Mouse (Mus musculus) liver, embryonic 14.5 days (tissue): Measurements from ENCODE around the gene Eef1akmt2. TPM values are rescaled to one million over a fixed set of nuclear protein-coding genes. Genes with fewer than 3 reads are reported as not detected.

Experiments
- ATAC-seq: fragments of 200-750 bp; cut with Nextera tagmentation; 2 replicates; pipeline ENCODE4 v1.8.0; 2017; ENCODE audit warnings: moderate number of reproducible peaks, mild to moderate bottlenecking, moderate library complexity; ENCODE audit not compliant: insufficient read depth
- DNase-seq, 3 experiments: peaks; one replicate each; pipeline ENCODE4 v3.0.0-alpha.2; 2012 to 2013; ENCODE audit warnings: low read depth in 3 of 3, low spot score in 3 of 3
- H3K27ac ChIP-seq: fragments of 300-500 bp; sonication (generic); 2 replicates; pipeline ENCODE4 v1.5.1; 2014; ENCODE audit warnings: moderate library complexity, mild to moderate bottlenecking, control low read depth, inconsistent platforms
- H3K27me3 ChIP-seq: fragments of 300-500 bp; sonication (generic); 2 replicates; pipeline ENCODE4 v1.6.1; 2014; ENCODE audit warnings: mild to moderate bottlenecking, low read length, moderate library complexity; ENCODE audit not compliant: control insufficient read depth, insufficient read depth
- H3K36me3 ChIP-seq: fragments of 300-500 bp; sonication (generic); replicated peaks from 2 replicates; pipeline ENCODE4 v1.6.1; 2014; ENCODE audit warnings: low read depth; ENCODE audit not compliant: control insufficient read depth, insufficient read depth
- H3K4me1 ChIP-seq, 2 experiments: fragments of 200-500 bp in 1 of 2; fragments of 300-500 bp in 1 of 2; sonication (generic) in 1 of 2; replicated peaks; 2 replicates each; pipeline ENCODE4 v1.6.1; 2012 to 2014; ENCODE audit warnings: antibody characterized with exemption in 1 of 2, inconsistent platforms in 1 of 2, low read length in 1 of 2; ENCODE audit not compliant: control insufficient read depth in 2 of 2, insufficient read depth in 2 of 2
- H3K4me2 ChIP-seq: fragments of 300-500 bp; sonication (generic); 2 replicates; pipeline ENCODE4 v1.6.1; 2014; ENCODE audit warnings: low read depth, mild to moderate bottlenecking, control low read depth, moderate library complexity
- H3K4me3 ChIP-seq, 2 experiments: fragments of 200-500 bp in 1 of 2; fragments of 300-500 bp in 1 of 2; sonication (generic) in 1 of 2; 2 replicates each; pipeline ENCODE4 v1.5.1; 2012 to 2014; ENCODE audit warnings: low read depth in 2 of 2, low read length in 2 of 2, mild to moderate bottlenecking in 2 of 2, control low read depth in 1 of 2, inconsistent platforms in 1 of 2, moderate library complexity in 1 of 2; ENCODE audit not compliant: insufficient read depth in 1 of 2
- H3K9ac ChIP-seq: fragments of 300-500 bp; sonication (generic); replicated peaks from 2 replicates; pipeline ENCODE4 v1.6.1; 2014; ENCODE audit warnings: mild to moderate bottlenecking, control low read depth, moderate library complexity
- H3K9me3 ChIP-seq: fragments of 300-500 bp; sonication (generic); 2 replicates; pipeline ENCODE4 v1.6.1; 2016; ENCODE audit warnings: low read length, mixed read lengths; ENCODE audit not compliant: control insufficient read depth
- CTCF ChIP-seq: IDR thresholded peaks from 2 replicates; pipeline ENCODE4 v1.5.1; 2016; ENCODE audit warnings: antibody characterized with exemption, low read depth, control low read depth
- EP300 ChIP-seq: IDR thresholded peaks from 2 replicates; pipeline ENCODE4 v1.6.1; 2016; ENCODE audit warnings: antibody characterized with exemption, low read depth
- WGBS: fragments of 180-500 bp; shearing (Covaris S2); extraction: QIAGEN DNeasy Blood & Tissue Kit; methylation state at CpG from one replicate; pipeline ENCODE4 v1.1.7; 2014; ENCODE audit not compliant: insufficient replicate concordance; 5-methylcytosine and 5-hydroxymethylcytosine counted together
- polyA plus RNA-seq, 2 experiments: library from polyadenylated mRNA; depleted of rRNA in 1 of 2; stranded (reverse) in 1 of 2; unstranded in 1 of 2; fragments of >200 nt; fragmentation: Nextera tagmentation in 1 of 2; extraction: Ambion mirVana in 1 of 2; gene quantifications; 2 replicates each; pipeline versions ENCODE4 v1.2.1 to v1.2.3; 2012 to 2014

Eef1akmt2 gene
- polyA plus RNA-seq, 2 experiments = 13.1 to 19.0 TPM

- Histone ChIP-seq H3K4me2 (no peak overlapping the region), H3K27me3 (no peaks in the 10 kb centered on the region), H3K36me3 (no peaks in the 10 kb centered on the region), H3K27ac (no peak overlapping the region), H3K4me3 (no peak overlapping the region), H3K4me1 (no peaks in the 10 kb centered on the region; a peak in 2 of 4 replicates), H3K9me3 (no peaks in the 10 kb centered on the region), H3K9ac (no peak overlapping the region)
- ATAC-seq (no peak), DNase-seq (no peak)
- WGBS = 75% methylated on average over 5 of the region's 5 CpGs
- TF ChIP-seq EP300 (no peak), CTCF (no peak)
Observed at GRCm38 (mm10) chr7:132890201-132890600, 37.7 kb upstream of the Eef1akmt2 start.

DNA sequence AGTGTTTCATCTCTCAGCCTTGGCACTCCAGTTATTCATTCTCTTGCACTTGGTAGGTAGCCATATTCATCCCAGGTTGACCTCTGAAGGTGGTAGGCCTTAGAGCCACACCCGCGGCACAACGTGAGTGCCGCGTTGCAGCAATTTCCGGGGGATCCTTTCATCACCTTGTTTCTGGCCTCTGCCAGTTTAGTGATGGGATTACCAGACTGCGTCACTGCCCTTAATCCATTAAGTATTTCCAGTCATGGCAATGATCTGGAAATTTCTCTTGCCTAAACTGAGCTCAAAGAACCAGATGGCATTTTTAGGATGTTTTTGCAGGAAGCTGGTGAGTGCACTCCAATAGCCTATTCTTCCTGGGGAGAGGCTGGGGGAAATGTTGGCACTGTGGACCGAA lies 37.2 kb upstream of the Eef1akmt2 start:
- DNase-seq (no peak), ATAC-seq (no peak)
- TF ChIP-seq CTCF (no peak), EP300 (no peak)
- no peaks in the 10 kb centered on the region; a peak in 2 of 4 replicates for H3K4me1 ChIP-seq
- H3K4me2 ChIP-seq = no peak overlapping the region
- 79% methylated on average over 8 of the region's 8 CpGs for WGBS
- H3K27ac ChIP-seq = no peak overlapping the region
- no peak overlapping the region for H3K4me3 ChIP-seq
- no peaks in the 10 kb centered on the region for H3K36me3 ChIP-seq
- H3K27me3 ChIP-seq = no peaks in the 10 kb centered on the region
- no peaks in the 10 kb centered on the region for H3K9me3 ChIP-seq
- H3K9ac ChIP-seq = no peak overlapping the region

GRCm38 (mm10) chr7:132888518-132889249 lies 36.2 kb upstream of the Eef1akmt2 start:
- no peaks in the 10 kb centered on the region for H3K9me3 ChIP-seq
- H3K36me3 ChIP-seq = peaks cover 2% of the 10 kb centered on the region; the same call in 1 of the 2 replicates
- no peak overlapping the region for H3K9ac ChIP-seq
- ATAC-seq (no peak), DNase-seq (no peak)
- no peak for TF ChIP-seq EP300
- TF ChIP-seq CTCF = no peak
- WGBS = 41% methylated on average over 4 of the region's 4 CpGs
- no peak overlapping the region for H3K4me3 ChIP-seq
- H3K4me2 ChIP-seq = no peak overlapping the region
- no peaks in the 10 kb centered on the region; a peak in 2 of 4 replicates for H3K4me1 ChIP-seq
- H3K27me3 ChIP-seq = no peaks in the 10 kb centered on the region
- no peak overlapping the region for H3K27ac ChIP-seq

- H3K9me3 ChIP-seq = no peaks in the 10 kb centered on the region
- no peak overlapping the region for H3K4me2 ChIP-seq
- H3K27ac ChIP-seq = no peak overlapping the region
- H3K36me3 ChIP-seq = peaks cover 8% of the 10 kb centered on the region
- no peak overlapping the region for H3K9ac ChIP-seq
- ATAC-seq (no peak), DNase-seq (no peak)
- no peaks in the 10 kb centered on the region; a peak in 2 of 4 replicates for H3K4me1 ChIP-seq
- no peak overlapping the region for H3K4me3 ChIP-seq
- WGBS = 24% methylated on average over 3 of the region's 3 CpGs
- TF ChIP-seq EP300 = no peak
- TF ChIP-seq CTCF = no peak
- H3K27me3 ChIP-seq = no peaks in the 10 kb centered on the region
Observed at GRCm38 (mm10) chr7:132888052-132888451, 35.6 kb upstream of the Eef1akmt2 start.

GRCm38 (mm10) chr7:132887019-132887804 lies 34.7 kb upstream of the Eef1akmt2 start:
- H3K9ac ChIP-seq = no peak overlapping the region
- H3K4me2 ChIP-seq = no peak overlapping the region
- H3K27ac ChIP-seq = no peak overlapping the region
- peaks cover 11% of the 10 kb centered on the region for H3K36me3 ChIP-seq
- ATAC-seq (no peak), DNase-seq (no peak)
- no peak for TF ChIP-seq EP300
- no peak for TF ChIP-seq CTCF
- H3K4me1 ChIP-seq = no peaks in the 10 kb centered on the region; a peak in 2 of 4 replicates
- H3K9me3 ChIP-seq = no peaks in the 10 kb centered on the region
- no peak overlapping the region for H3K4me3 ChIP-seq
- 57% methylated on average over 7 of the region's 7 CpGs for WGBS
- H3K27me3 ChIP-seq = no peaks in the 10 kb centered on the region
